Mouse (Mus musculus): ENCODE measurements around the gene Csnk2a2.

The Csnk2a2 gene

DNA sequence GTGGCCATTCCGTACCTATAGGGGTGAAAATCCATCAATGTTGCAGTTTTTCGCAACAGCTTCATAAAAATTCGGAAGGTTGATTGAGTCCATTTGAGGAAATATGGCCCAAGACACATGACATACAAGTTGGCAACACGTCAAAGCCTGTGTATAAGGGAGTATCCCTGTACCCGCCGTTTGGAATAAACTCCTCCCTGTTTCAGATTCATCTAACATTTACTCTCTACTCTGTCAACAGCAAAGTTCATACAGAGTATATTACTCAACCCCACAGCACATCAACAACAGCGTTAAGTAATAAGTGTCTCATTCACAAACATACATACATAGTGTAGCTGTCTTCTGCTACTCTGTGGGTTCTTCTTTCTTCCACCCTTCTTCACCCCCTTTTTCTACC lies 65.2 kb downstream of the Csnk2a2 start:
- no peak for DNase-seq (ENCODE audit: low spot score in 2 of 2)

DNA sequence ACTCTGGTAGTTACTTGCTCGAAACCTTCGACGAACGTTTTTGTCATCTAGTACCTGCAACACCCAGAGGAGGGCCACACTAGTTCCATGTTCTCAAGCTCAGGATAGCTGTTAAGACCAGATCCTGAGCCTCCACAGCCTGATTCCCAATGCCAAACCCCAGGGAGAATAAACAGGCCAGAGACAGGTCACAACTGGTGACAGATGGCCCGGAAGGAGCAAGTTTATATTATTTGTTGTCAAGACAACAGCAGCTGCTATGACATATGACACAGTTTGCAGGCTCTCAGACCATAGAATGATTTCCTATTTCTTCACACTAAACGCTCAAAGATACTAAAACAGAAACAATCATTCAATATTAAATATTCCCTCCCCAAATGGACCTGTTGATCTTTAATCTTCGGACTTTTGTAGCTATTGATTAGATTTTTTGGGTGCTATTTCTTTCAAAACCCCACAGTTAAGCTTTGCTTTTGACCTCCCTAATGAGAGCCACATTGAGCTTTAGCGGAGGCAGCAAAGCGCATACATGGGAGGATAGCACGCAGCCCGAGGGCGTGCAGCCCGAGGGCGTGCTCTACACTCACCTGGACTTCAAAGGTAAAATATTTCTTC lies 67.5 kb downstream of the Csnk2a2 start:
- no peak for DNase-seq (ENCODE audit: low spot score in 2 of 2)

DNA sequence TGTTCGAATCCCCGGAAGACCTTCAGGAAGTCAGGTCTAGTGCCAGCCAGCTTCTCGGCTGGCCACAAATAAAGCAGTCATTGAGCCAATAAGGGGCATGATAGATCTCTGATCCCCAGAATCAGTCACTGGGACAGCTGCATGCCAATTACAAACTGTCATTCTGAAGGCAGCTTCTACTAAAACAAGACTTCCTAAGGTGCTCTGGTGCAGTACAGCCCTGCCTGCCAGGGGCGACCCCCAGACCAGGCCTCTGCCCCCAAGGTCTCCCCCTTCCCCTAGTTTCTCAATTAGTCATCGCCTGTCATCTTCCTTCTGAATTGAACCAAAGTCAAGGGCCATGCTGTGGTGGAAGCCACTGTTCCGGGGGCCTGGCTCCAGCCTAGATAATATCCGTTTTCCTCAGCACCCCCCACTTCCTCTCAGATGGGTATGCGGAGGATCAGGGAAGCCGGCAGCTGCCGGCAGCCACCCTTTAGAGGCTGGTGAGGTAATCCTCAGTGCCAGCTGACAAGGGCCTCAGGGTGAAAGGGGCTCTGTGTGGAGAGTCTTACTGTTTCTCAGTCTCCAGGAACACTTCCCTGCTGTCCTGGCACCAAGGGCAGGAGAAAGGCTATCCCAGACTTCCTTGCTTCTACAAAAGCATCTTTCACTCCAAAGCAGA lies 78.4 kb downstream of the Csnk2a2 start:
- no peak for DNase-seq (ENCODE audit: low spot score in 2 of 2)

DNA sequence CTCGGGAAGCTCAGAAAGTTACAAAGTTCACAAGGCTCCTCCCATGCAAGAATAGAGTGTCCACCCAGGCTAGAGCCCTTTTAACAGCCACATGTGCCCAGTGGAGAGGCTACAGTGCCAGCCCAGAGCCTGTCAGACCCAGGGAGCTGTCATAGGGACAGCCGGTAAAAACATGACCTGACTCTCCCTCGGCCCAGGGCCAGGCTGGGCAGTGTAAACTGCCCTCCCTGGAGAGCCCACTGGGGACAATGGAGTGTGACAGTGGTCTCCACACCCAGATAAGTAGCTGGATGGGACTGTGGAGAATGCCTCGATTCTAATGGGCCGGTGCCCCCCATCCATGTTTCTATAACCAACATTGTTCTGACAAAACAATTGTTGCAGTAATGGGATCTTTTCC lies 80.3 kb downstream of the Csnk2a2 start:
- DNase-seq (ENCODE audit: low spot score in 2 of 2), result no peak

DNA sequence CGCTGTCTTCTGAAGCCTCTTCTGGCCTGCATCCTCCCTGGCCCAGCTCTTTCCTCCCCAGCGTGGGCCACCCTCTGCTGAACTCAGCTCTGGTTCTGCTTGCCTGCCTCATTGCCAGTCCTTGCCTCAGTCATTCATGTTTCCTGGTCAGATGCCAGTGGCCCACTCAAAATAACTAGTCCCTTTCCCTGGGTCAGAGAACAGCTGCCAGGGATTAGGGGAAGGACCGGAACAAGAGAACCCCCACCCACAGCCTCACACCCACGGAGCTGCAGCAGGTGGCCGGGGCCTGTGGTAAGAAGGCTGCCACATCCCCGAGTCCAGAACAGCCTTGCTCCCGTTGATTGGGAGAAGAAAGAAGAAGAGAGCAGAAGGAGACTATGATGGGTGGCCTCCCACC lies 88.7 kb downstream of the Csnk2a2 start:
- DNase-seq (ENCODE audit: low spot score in 2 of 2), result no peak

DNA sequence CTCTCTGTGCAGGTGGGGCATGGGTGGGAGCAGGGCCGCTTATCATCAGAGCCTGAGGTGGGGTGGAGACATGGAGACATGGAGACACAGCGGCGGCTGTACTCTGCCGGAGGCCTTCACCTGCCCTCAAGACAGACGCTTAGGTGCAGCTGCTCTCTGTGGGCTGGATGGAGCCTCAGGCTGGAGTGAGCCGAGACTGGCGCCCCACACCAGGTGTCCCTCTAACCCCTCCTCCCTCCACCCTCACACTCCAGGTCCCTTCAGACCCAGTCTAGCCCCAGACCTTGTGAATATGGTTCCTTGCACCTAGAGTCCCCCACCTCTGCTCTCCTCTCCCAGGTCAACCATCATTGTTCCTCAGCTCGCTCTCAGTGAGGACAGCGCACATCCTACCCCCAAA lies 90.7 kb downstream of the Csnk2a2 start:
- DNase-seq (ENCODE audit: low spot score in 2 of 2), result no peak

DNA sequence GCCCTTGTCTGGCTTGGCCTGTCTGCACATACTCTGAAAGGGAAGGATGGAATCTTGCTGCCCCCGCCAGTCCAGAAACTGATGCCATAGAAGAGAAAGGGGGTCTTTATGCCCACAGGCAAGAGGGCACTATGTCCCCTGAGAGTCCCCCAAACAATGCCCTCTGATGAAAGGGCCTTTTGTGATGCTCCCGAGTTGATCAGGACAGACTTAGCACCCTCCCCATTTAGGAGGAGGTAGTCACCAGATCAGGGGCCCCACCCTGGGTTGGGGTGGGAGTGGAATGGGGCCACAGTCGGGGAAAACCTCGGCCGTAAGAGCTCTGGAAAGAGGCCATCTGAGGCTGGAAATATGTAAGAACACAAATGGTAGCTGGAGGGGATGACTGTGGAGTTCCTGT lies 92.6 kb downstream of the Csnk2a2 start:
- no peak for DNase-seq (ENCODE audit: low spot score in 2 of 2)

DNA sequence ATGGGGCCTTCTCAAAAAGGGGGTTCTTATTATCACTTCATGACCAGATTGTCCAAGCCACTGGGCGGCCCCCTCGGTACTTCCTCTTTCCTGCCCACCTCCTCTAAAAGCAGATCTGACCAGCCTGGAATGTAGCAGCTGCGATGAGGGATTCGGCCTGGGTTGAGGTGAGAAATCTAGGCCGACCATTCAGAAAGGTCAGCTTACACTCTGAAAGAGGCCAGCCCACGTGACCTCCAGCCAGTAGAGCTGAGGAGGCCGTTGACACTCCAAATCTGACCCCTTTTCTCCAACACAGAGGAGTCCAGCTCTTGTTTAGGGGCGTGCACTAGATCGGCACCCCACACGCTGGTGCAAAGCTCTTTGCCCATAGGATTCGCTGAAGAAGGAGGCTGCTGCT lies 93.1 kb downstream of the Csnk2a2 start:
- DNase-seq (ENCODE audit: low spot score in 2 of 2), result no peak
